Mouse (Mus musculus) cerebellum, adult 2 months (tissue): ENCODE measurements around the gene Ptges3.

Experiments used
- CTCF ChIP-seq: fragments of 200-500 bp; IDR thresholded peaks from 2 replicates; pipeline ENCODE4 v1.5.1; 2011; ENCODE audit warnings: low read depth, mild to moderate bottlenecking, control low read depth, low read length, moderate library complexity, borderline replicate concordance; ENCODE audit not compliant: insufficient read depth
- POLR2A ChIP-seq: fragments of 200-500 bp; IDR thresholded peaks from 2 replicates; pipeline ENCODE4 v1.6.1; 2011; ENCODE audit warnings: low read length, control low read depth, borderline replicate concordance; ENCODE audit not compliant: insufficient read depth

DNA sequence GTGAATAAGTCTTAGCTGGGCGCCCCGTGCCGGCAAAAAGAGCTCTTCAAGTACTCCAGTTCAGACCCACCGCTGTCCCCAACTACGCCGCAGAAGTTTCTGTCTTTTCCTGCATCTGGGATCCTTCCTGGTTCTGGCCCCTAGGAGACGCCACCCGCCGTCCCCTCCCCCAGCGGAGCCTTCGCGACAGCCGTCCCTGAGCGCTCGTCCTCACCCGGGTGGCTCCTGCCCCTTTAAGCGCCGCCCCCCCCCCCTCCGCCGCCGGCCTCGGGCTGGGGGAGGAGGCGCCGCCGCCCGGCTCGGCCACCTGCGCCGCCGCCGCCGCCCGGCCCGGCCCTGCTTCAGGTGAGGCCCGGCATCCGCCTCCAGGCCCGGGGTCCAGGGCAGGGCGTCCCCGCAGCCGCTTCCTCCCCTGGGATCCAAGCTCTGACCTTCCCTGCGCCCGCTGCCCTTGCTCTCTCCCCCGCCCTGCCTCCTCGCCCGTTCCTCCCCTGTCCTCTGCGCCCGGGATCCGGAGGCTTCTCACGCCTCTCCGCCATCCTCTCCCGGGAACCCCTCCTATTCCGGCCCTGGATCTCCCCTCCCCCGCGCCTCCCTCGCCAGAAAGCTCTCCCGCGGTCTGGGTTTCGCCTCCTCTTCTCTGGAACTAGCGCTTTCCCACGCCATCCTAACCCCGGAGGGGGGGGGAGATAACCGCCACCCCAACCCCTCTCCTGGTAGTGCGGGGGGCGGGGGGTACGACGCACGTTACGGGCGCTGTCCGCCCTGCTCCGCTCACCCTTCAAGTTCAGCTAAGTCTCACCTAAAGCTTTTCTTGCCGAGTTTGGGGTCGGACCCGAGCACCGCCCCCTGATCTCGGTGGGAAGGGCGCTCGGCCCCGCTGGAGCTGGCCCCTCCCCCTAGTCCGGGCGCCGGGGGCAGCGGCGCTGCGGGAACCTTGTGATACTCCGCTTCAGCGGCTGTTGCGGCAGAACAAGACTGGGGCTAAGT is 34.0 kb downstream of the Ptges3 start:
- TF ChIP-seq CTCF, result peak; percentile 27; the same call in 1 of the 2 replicates
- 0 out of 2 replicates have a peak, but pooled peaks have one; percentile 22 for TF ChIP-seq POLR2A
